Comparison of ENCODE assay signal across 25 mouse cellular contexts in genomic region chr5:102639782-102640559, GRCm38 (mm10).
A peak's percentile ranks its signal among the peaks of the same experiment; 100 is the strongest.
DNase-seq lines count a peak whose midpoint lies in the region; ATAC-seq and TF ChIP-seq lines count a peak whose summit lies in the region.
"Had no signal": no experiment of that assay in that cellular context is flagged by ENCODE, and none has a peak within 500 bp of the region (broad histone marks: within the 10 kb centered on the region; RNA-seq: fewer than 3 reads in every experiment).

No protein-coding gene starts in this region.

- H3K27ac ChIP-seq in embryonic facial prominence, embryonic 11.5 days (replicated peaks; ENCODE audit: low read depth, low read length), result no peak overlapping the region
- H3K27ac ChIP-seq in embryonic fibroblast, embryonic 13.5 days (ENCODE audit: insufficient read depth, low read length), result 0 out of 2 replicates have a peak overlapping the region, but pooled peaks have one; percentile 40
- 0 out of 2 replicates have a peak overlapping the region, but pooled peaks have one; percentile 32 for H3K27ac ChIP-seq in limb, embryonic 11.5 days (replicated peaks; ENCODE audit: low read depth, low read length)
- H3K27ac ChIP-seq: forebrain, embryonic 13.5 days; kidney, embryonic 15.5 days; left cerebral cortex, adult 2 months; stomach, postnatal 0 days had no signal

- no peaks in the 10 kb centered on the region for H3K9me3 ChIP-seq in embryonic facial prominence, embryonic 11.5 days (replicated peaks; ENCODE audit: control insufficient read depth, low read length)
- H3K9me3 ChIP-seq in limb, embryonic 11.5 days (ENCODE audit: control insufficient read depth, low read length), result no peaks in the 10 kb centered on the region
- H3K9me3 ChIP-seq: forebrain, embryonic 13.5 days; heart, embryonic 12.5 days; kidney, embryonic 15.5 days had no signal

- no peak overlapping the region for H3K4me2 ChIP-seq in embryonic facial prominence, embryonic 11.5 days (ENCODE audit: low read depth, low read length)
- no peak overlapping the region for H3K4me2 ChIP-seq in limb, embryonic 11.5 days (ENCODE audit: low read depth, severe bottlenecking)
- H3K4me2 ChIP-seq: forebrain, embryonic 13.5 days; heart, embryonic 12.5 days; kidney, embryonic 15.5 days; liver, embryonic 11.5 days had no signal

- no peak for TF ChIP-seq POLR2A in embryonic fibroblast, embryonic 13.5 days (IDR thresholded peaks at IDR 0.05; ENCODE audit: low read depth, low read length)

- no peaks in the 10 kb centered on the region for H3K36me3 ChIP-seq in embryonic facial prominence, embryonic 11.5 days (replicated peaks; ENCODE audit: control insufficient read depth, insufficient read depth, low read depth, low read length)
- no peaks in the 10 kb centered on the region for H3K36me3 ChIP-seq in limb, embryonic 11.5 days (ENCODE audit: control insufficient read depth, insufficient read depth, low read length)
- H3K36me3 ChIP-seq in splenic B cell, adult 2 months (ENCODE audit: control insufficient read depth, insufficient read depth, low read length, poor library complexity, severe bottlenecking), result no peaks in the 10 kb centered on the region
- H3K36me3 ChIP-seq: heart, embryonic 12.5 days; kidney, embryonic 15.5 days had no signal

- no peaks in the 10 kb centered on the region for H3K27me3 ChIP-seq in embryonic facial prominence, embryonic 11.5 days (ENCODE audit: control insufficient read depth, insufficient read depth, low read length)
- no peaks in the 10 kb centered on the region for H3K27me3 ChIP-seq in limb, embryonic 11.5 days (ENCODE audit: control insufficient read depth, insufficient read depth, low read length)
- H3K27me3 ChIP-seq in splenic B cell, adult 2 months (ENCODE audit: control insufficient read depth, insufficient read depth, low read length, poor library complexity, severe bottlenecking), result no peaks in the 10 kb centered on the region
- H3K27me3 ChIP-seq: forebrain, embryonic 13.5 days; heart, embryonic 12.5 days; kidney, embryonic 15.5 days had no signal

- no peak overlapping the region for H3K9ac ChIP-seq in embryonic facial prominence, embryonic 11.5 days (replicated peaks; ENCODE audit: low read length)
- H3K9ac ChIP-seq in limb, embryonic 11.5 days (ENCODE audit: low read length), result no peak overlapping the region
- H3K9ac ChIP-seq: forebrain, embryonic 13.5 days; heart, embryonic 12.5 days; kidney, embryonic 15.5 days; liver, postnatal 0 days had no signal

- TF ChIP-seq CTCF in embryonic fibroblast, embryonic 13.5 days (IDR thresholded peaks at IDR 0.05; ENCODE audit: borderline replicate concordance, insufficient read depth, low read length), result no peak

- DNase-seq in embryonic facial prominence, embryonic 11.5 days (ENCODE audit: low spot score), result peak; percentile 74
- peak; percentile 30 for DNase-seq in limb, embryonic 11.5 days (ENCODE audit: low spot score)
- DNase-seq in splenic B cell, adult 2 months (ENCODE audit: low read depth, low spot score), result peak; percentile 35
- DNase-seq in right cerebral cortex, postnatal 36 days (ENCODE audit: low spot score in 2 of 2), result no peak
- DNase-seq in cerebellum, adult 9-10 months, result no peak
- DNase-seq in layer of hippocampus, postnatal 14 days (ENCODE audit: low spot score in 2 of 2), result no peak
- DNase-seq: adrenal gland, postnatal 36 days; cerebellum, adult 9-11 months; heart, adult 11 months; heart, postnatal 10 days; kidney, adult 11 months; kidney, postnatal 4 days; liver, postnatal 0 days; lung, postnatal 14 days; midbrain, embryonic 14.5 days; thymus, adult 2 months; thymus, postnatal 4 days had no signal

- 44% methylated on average over 7 of the region's 7 CpGs for WGBS in embryonic facial prominence, embryonic 11.5 days
- 21% methylated on average over 7 of the region's 7 CpGs for WGBS in limb, embryonic 11.5 days

- no peak overlapping the region for H3K4me3 ChIP-seq in embryonic facial prominence, embryonic 11.5 days (ENCODE audit: low read depth, low read length)
- H3K4me3 ChIP-seq in embryonic fibroblast, embryonic 13.5 days (ENCODE audit: insufficient read depth, low read length), result no peak overlapping the region
- no peak overlapping the region for H3K4me3 ChIP-seq in limb, embryonic 11.5 days (ENCODE audit: low read depth, low read length)
- H3K4me3 ChIP-seq: erythroblast, embryonic 14.5 days; forebrain, embryonic 13.5 days; heart, embryonic 12.5 days; kidney, embryonic 15.5 days; left cerebral cortex, adult 2 months had no signal

- ATAC-seq in embryonic facial prominence, embryonic 11.5 days (replicated peaks; ENCODE audit: insufficient number of reproducible peaks, low FRiP score, low TSS enrichment, low read depth), result 0 out of 2 replicates have a peak, but pooled peaks have one; percentile 59
- ATAC-seq in limb, embryonic 11.5 days (ENCODE audit: insufficient number of reproducible peaks, low FRiP score, low TSS enrichment, low read depth), result no peak
- ATAC-seq: forebrain, embryonic 13.5 days; liver, postnatal 0 days had no signal

- no peaks in the 10 kb centered on the region for H3K4me1 ChIP-seq in embryonic facial prominence, embryonic 11.5 days (ENCODE audit: control insufficient read depth, insufficient read depth, low read length)
- no peaks in the 10 kb centered on the region for H3K4me1 ChIP-seq in embryonic fibroblast, embryonic 13.5 days (ENCODE audit: control insufficient read depth, insufficient read depth, low read length)
- 0 out of 2 replicates have a peak, but pooled peaks cover 2% of the 10 kb centered on the region for H3K4me1 ChIP-seq in limb, embryonic 11.5 days (ENCODE audit: control insufficient read depth, insufficient read depth, low read length)
- H3K4me1 ChIP-seq: forebrain, embryonic 13.5 days; heart, embryonic 12.5 days; kidney, embryonic 15.5 days had no signal

Comparison
In these comparisons a context has a peak if more than half of its experiments do, and no peak if none do; other contexts are left out.
1. DNase-seq: peak in embryonic facial prominence, embryonic 11.5 days (single experiment), limb, embryonic 11.5 days (single experiment) and splenic B cell, adult 2 months (single experiment); none in right cerebral cortex, postnatal 36 days (0 of 2), cerebellum, adult 9-10 months (single experiment) and layer of hippocampus, postnatal 14 days (0 of 2).